Mouse (Mus musculus) ES-E14 (cell line): ENCODE measurements around the gene Txndc12.

Source experiments
- CHD2 ChIP-seq: IDR thresholded peaks from 2 replicates; pipeline ENCODE4 v1.6.1; 2014; ENCODE audit warnings: mild to moderate bottlenecking, low read depth, low read length, inconsistent platforms
- HCFC1 ChIP-seq: IDR thresholded peaks from 2 replicates; pipeline ENCODE4 v1.6.1; 2012; ENCODE audit warnings: low read length, inconsistent platforms, borderline replicate concordance; ENCODE audit not compliant: insufficient read depth
- MAFK ChIP-seq: IDR thresholded peaks from 2 replicates; pipeline ENCODE4 v1.6.1; 2014; ENCODE audit warnings: mild to moderate bottlenecking, low read depth, low read length, inconsistent platforms; ENCODE audit not compliant: insufficient read depth
- ZC3H11A ChIP-seq: IDR thresholded peaks from 2 replicates; pipeline ENCODE4 v1.6.1; 2012; ENCODE audit warnings: low read depth, mild to moderate bottlenecking, inconsistent platforms, low read length, borderline replicate concordance

- TF ChIP-seq ZC3H11A: no peak
- no peak for TF ChIP-seq MAFK
- no peak for TF ChIP-seq HCFC1
- no peak for TF ChIP-seq CHD2
These were observed 44.8 kb downstream of the Txndc12 start, which contains the start of gene Rab3b for GRCm38 (mm10) chr4:108878963-108879822.
